Mouse (Mus musculus): ENCODE measurements around the gene Pnpla3. TPM values are rescaled to one million over a fixed set of nuclear protein-coding genes. Genes with fewer than 3 reads are reported as not detected.
A peak's percentile ranks its signal among the peaks of the same experiment; 100 is the strongest.

The Pnpla3 gene
- polyA plus RNA-seq, 1 experiment, result 35.3 TPM

GRCm38 (mm10) chr15:84168170-84169161, 829 bp downstream of the Pnpla3 start:
- Histone ChIP-seq H3K36me3 (ENCODE audit: control insufficient read depth, insufficient read depth, low read length) (no peaks in the 10 kb centered on the region), H3K27ac (ENCODE audit: control insufficient read depth, insufficient read depth, low read length) (no peak overlapping the region), H3K4me1 (replicated peaks; ENCODE audit: control insufficient read depth, insufficient read depth, low read length) (peaks cover 12% of the 10 kb centered on the region; the same call in 1 of the 2 replicates), H3K27me3 (ENCODE audit: control insufficient read depth, insufficient read depth, low read length) (no peaks in the 10 kb centered on the region; the same call in 1 of the 2 replicates), H3K4me3 (ENCODE audit: control insufficient read depth, insufficient read depth, low read length) (peak overlapping the region; percentile 36; the same call in 1 of the 2 replicates)
- TF ChIP-seq CTCF (IDR thresholded peaks at IDR 0.05; ENCODE audit: borderline replicate concordance, control insufficient read depth, extremely low read depth, insufficient read depth, low read length, poor library complexity), result no peak
- TF ChIP-seq POLR2A (IDR thresholded peaks at IDR 0.05; ENCODE audit: control insufficient read depth, extremely low read depth, insufficient read depth, low read length, poor library complexity), result no peak
- no peak for DNase-seq
- 10% methylated on average over 28 of the region's 28 CpGs for WGBS

GRCm38 (mm10) chr15:84169511-84169910, 1.9 kb downstream of the Pnpla3 start:
- DNase-seq, result no peak
- TF ChIP-seq POLR2A (IDR thresholded peaks at IDR 0.05; ENCODE audit: control insufficient read depth, extremely low read depth, insufficient read depth, low read length, poor library complexity) (no peak), CTCF (IDR thresholded peaks at IDR 0.05; ENCODE audit: borderline replicate concordance, control insufficient read depth, extremely low read depth, insufficient read depth, low read length, poor library complexity) (no peak)
- H3K4me1 ChIP-seq (replicated peaks; ENCODE audit: control insufficient read depth, insufficient read depth, low read length), result peaks cover 12% of the 10 kb centered on the region; the same call in 1 of the 2 replicates
- no peak overlapping the region for H3K27ac ChIP-seq (ENCODE audit: control insufficient read depth, insufficient read depth, low read length)
- 88% methylated on average over 1 of the region's 1 CpGs for WGBS
- no peak overlapping the region for H3K4me3 ChIP-seq (ENCODE audit: control insufficient read depth, insufficient read depth, low read length)
- no peaks in the 10 kb centered on the region; the same call in 1 of the 2 replicates for H3K27me3 ChIP-seq (ENCODE audit: control insufficient read depth, insufficient read depth, low read length)
- H3K36me3 ChIP-seq (ENCODE audit: control insufficient read depth, insufficient read depth, low read length), result no peaks in the 10 kb centered on the region

DNA sequence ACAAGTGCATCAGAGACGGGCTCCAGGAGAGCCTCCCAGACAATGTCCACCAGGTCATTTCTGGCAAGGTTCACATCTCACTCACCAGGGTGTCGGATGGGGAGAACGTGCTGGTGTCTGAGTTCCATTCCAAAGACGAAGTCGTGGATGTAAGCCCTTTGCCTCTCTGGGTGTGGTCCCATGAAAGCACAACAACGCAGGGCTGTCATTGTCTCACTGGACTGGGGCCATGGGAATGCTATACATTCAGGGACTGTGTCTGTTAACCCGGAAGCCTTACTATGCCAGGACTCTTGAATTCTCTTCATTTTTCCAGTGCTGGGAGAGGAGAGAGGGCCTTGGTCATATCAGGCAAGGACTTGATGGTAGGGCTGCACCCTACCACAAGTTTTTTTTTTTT, 3.5 kb downstream of the Pnpla3 start:
- no peak overlapping the region for H3K27ac ChIP-seq (ENCODE audit: control insufficient read depth, insufficient read depth, low read length)
- no peak for TF ChIP-seq POLR2A (IDR thresholded peaks at IDR 0.05; ENCODE audit: control insufficient read depth, extremely low read depth, insufficient read depth, low read length, poor library complexity)
- no peak for TF ChIP-seq CTCF (IDR thresholded peaks at IDR 0.05; ENCODE audit: borderline replicate concordance, control insufficient read depth, extremely low read depth, insufficient read depth, low read length, poor library complexity)
- peaks cover 12% of the 10 kb centered on the region; the same call in 1 of the 2 replicates for H3K4me1 ChIP-seq (replicated peaks; ENCODE audit: control insufficient read depth, insufficient read depth, low read length)
- no peaks in the 10 kb centered on the region for H3K36me3 ChIP-seq (ENCODE audit: control insufficient read depth, insufficient read depth, low read length)
- DNase-seq, result no peak
- no peak overlapping the region for H3K4me3 ChIP-seq (ENCODE audit: control insufficient read depth, insufficient read depth, low read length)
- H3K27me3 ChIP-seq (ENCODE audit: control insufficient read depth, insufficient read depth, low read length), result no peaks in the 10 kb centered on the region; the same call in 1 of the 2 replicates
- WGBS, result 96% methylated on average over 7 of the region's 7 CpGs

GRCm38 (mm10) chr15:84178733-84179132, 11.1 kb downstream of the Pnpla3 start:
- TF ChIP-seq CTCF (IDR thresholded peaks at IDR 0.05; ENCODE audit: borderline replicate concordance, control insufficient read depth, extremely low read depth, insufficient read depth, low read length, poor library complexity), result no peak
- no peak for TF ChIP-seq POLR2A (IDR thresholded peaks at IDR 0.05; ENCODE audit: control insufficient read depth, extremely low read depth, insufficient read depth, low read length, poor library complexity)
- no peak for DNase-seq
- Histone ChIP-seq H3K27ac (ENCODE audit: control insufficient read depth, insufficient read depth, low read length) (no peak overlapping the region), H3K36me3 (ENCODE audit: control insufficient read depth, insufficient read depth, low read length) (no peaks in the 10 kb centered on the region), H3K4me3 (ENCODE audit: control insufficient read depth, insufficient read depth, low read length) (no peak overlapping the region), H3K4me1 (replicated peaks; ENCODE audit: control insufficient read depth, insufficient read depth, low read length) (peaks cover 4% of the 10 kb centered on the region; the same call in 1 of the 2 replicates), H3K27me3 (ENCODE audit: control insufficient read depth, insufficient read depth, low read length) (no peaks in the 10 kb centered on the region)
- whole genome bisulfite sequencing, result 26% methylated on average over 9 of the region's 9 CpGs

- DNase-seq, result no peak
- WGBS, result 84% methylated on average over 6 of the region's 6 CpGs
- H3K27me3 ChIP-seq (ENCODE audit: control insufficient read depth, insufficient read depth, low read length), result no peaks in the 10 kb centered on the region
Measured at GRCm38 (mm10) chr15:84182000-84182399, 14.4 kb downstream of the Pnpla3 start.

DNA sequence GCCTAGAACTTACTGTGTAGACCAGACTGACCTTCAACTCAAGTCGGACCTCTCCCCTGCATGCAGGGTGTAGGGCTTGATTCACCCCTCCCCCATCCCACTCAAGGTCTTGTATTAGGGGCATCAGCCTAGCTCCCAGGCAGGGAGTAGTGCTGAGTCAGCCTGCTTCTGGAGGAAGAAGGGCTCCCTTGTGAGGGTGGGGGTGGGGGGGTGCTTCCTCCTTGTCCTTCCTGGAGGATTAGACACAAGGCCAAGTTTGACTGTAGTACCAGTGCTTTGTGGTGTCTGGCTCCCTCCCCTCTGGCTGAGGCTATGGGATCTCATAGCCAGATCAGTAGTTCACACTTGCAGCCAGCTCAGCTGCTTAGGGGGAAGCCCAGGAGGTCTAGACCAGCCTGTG, 16.3 kb downstream of the Pnpla3 start:
- no peak for DNase-seq
- TF ChIP-seq POLR2A (IDR thresholded peaks at IDR 0.05; ENCODE audit: control insufficient read depth, extremely low read depth, insufficient read depth, low read length, poor library complexity), result no peak
- no peak for TF ChIP-seq CTCF (IDR thresholded peaks at IDR 0.05; ENCODE audit: borderline replicate concordance, control insufficient read depth, extremely low read depth, insufficient read depth, low read length, poor library complexity)
- H3K27ac ChIP-seq (ENCODE audit: control insufficient read depth, insufficient read depth, low read length), result no peak overlapping the region
- no peak overlapping the region for H3K4me3 ChIP-seq (ENCODE audit: control insufficient read depth, insufficient read depth, low read length)
- 0 out of 2 replicates have a peak, but pooled peaks cover 2% of the 10 kb centered on the region for H3K4me1 ChIP-seq (replicated peaks; ENCODE audit: control insufficient read depth, insufficient read depth, low read length)
- 10% methylated on average over 1 of the region's 1 CpGs for WGBS
- H3K27me3 ChIP-seq (ENCODE audit: control insufficient read depth, insufficient read depth, low read length), result no peaks in the 10 kb centered on the region
- no peaks in the 10 kb centered on the region for H3K36me3 ChIP-seq (ENCODE audit: control insufficient read depth, insufficient read depth, low read length)

More at GRCm38 (mm10) chr15:84182000-84182399, 14.4 kb downstream of the Pnpla3 start:
- Histone ChIP-seq H3K36me3 (ENCODE audit: control insufficient read depth, insufficient read depth, low read length) (no peaks in the 10 kb centered on the region), H3K4me3 (ENCODE audit: control insufficient read depth, insufficient read depth, low read length) (no peak overlapping the region), H3K27ac (ENCODE audit: control insufficient read depth, insufficient read depth, low read length) (no peak overlapping the region), H3K4me1 (replicated peaks; ENCODE audit: control insufficient read depth, insufficient read depth, low read length) (peaks cover 4% of the 10 kb centered on the region; the same call in 1 of the 2 replicates)
- no peak for TF ChIP-seq POLR2A (IDR thresholded peaks at IDR 0.05; ENCODE audit: control insufficient read depth, extremely low read depth, insufficient read depth, low read length, poor library complexity)
- TF ChIP-seq CTCF (IDR thresholded peaks at IDR 0.05; ENCODE audit: borderline replicate concordance, control insufficient read depth, extremely low read depth, insufficient read depth, low read length, poor library complexity), result no peak

All from thymus, adult 2 months (tissue).